Mouse (Mus musculus) forebrain, postnatal 0 days (tissue): ENCODE data around the gene Slbp. TPM values are rescaled to one million over a fixed set of nuclear protein-coding genes. Genes with fewer than 3 reads are reported as not detected.

Source experiments
- ATAC-seq: fragments of 200-750 bp; cut with Nextera tagmentation; 2 replicates; pipeline ENCODE4 v1.8.0; 2017; ENCODE audit warnings: mild to moderate bottlenecking, moderate library complexity
- DNase-seq: peaks from one replicate; pipeline ENCODE4 v3.0.0-alpha.2; 2015
- H3K27ac ChIP-seq: fragments of 300-500 bp; sonication (generic); 2 replicates; pipeline ENCODE4 v1.5.1; 2014; ENCODE audit warnings: low read depth, mild to moderate bottlenecking, antibody characterized with exemption, low read length, moderate library complexity, mixed read lengths
- H3K27me3 ChIP-seq: fragments of 300-500 bp; sonication (generic); 2 replicates; pipeline ENCODE4 v1.6.1; 2014; ENCODE audit warnings: mild to moderate bottlenecking, low read length, mixed read lengths; ENCODE audit not compliant: insufficient read depth
- H3K36me3 ChIP-seq: fragments of 300-500 bp; sonication (generic); 2 replicates; pipeline ENCODE4 v1.6.1; 2014; ENCODE audit warnings: mild to moderate bottlenecking, moderate library complexity; ENCODE audit not compliant: insufficient read depth
- H3K4me1 ChIP-seq: fragments of 300-500 bp; sonication (generic); 2 replicates; pipeline ENCODE4 v1.6.1; 2014; ENCODE audit warnings: antibody characterized with exemption; ENCODE audit not compliant: insufficient read depth
- H3K4me2 ChIP-seq: fragments of 300-500 bp; sonication (generic); 2 replicates; pipeline ENCODE4 v1.6.1; 2014; ENCODE audit warnings: low read depth, mild to moderate bottlenecking, moderate library complexity
- H3K4me3 ChIP-seq: fragments of 300-500 bp; sonication (generic); 2 replicates; pipeline ENCODE4 v1.5.1; 2014; ENCODE audit warnings: low read depth, low read length, mixed read lengths
- H3K9ac ChIP-seq: fragments of 300-500 bp; sonication (generic); 2 replicates; pipeline ENCODE4 v1.6.1; 2014; ENCODE audit warnings: mild to moderate bottlenecking
- H3K9me3 ChIP-seq: fragments of 300-500 bp; sonication (generic); 2 replicates; pipeline ENCODE4 v1.6.1; 2016; ENCODE audit warnings: low read length
- CTCF ChIP-seq: sonication (generic); IDR thresholded peaks from 2 replicates; pipeline ENCODE4 v1.5.1; 2016; ENCODE audit warnings: antibody characterized with exemption, control low read depth, low read depth
- WGBS: fragments of 180-500 bp; shearing (Covaris S2); extraction: QIAGEN DNeasy Blood & Tissue Kit; methylation state at CpG from one replicate; pipeline ENCODE4 v1.1.7; 2014; 5-methylcytosine and 5-hydroxymethylcytosine counted together
- polyA plus RNA-seq: library from polyadenylated mRNA; unstranded; fragments of >200 nt; fragmentation: Nextera tagmentation; extraction: Ambion mirVana; gene quantifications from 2 replicates; pipeline ENCODE4 v1.2.1, GENCODE M21; 2015
- total RNA-seq: library from RNA; depleted of rRNA; stranded (reverse); fragments of >200 nt; gene quantifications from 2 replicates; pipeline ENCODE4 v1.2.3, GENCODE M21; 2014; rRNA removed

Slbp gene
- total and polyA plus RNA-seq, 2 experiments from 2014 or later, result 88.7 to 94.4 TPM

GRCm38 (mm10) chr5:33589221-33589888 lies 63.0 kb downstream of the Slbp start:
- Histone ChIP-seq H3K27ac (no peak overlapping the region), H3K4me3 (no peak overlapping the region), H3K4me2 (no peak overlapping the region), H3K9me3 (no peaks in the 10 kb centered on the region), H3K9ac (no peak overlapping the region), H3K4me1 (no peaks in the 10 kb centered on the region), H3K36me3 (no peaks in the 10 kb centered on the region), H3K27me3 (0 out of 2 replicates have a peak, but pooled peaks cover 5% of the 10 kb centered on the region)
- ATAC-seq, result peak; percentile 77
- TF ChIP-seq CTCF, result peak; percentile 99
- whole genome bisulfite sequencing, result 65% methylated on average over 5 of the region's 5 CpGs
- peak; percentile 87 for DNase-seq

DNA sequence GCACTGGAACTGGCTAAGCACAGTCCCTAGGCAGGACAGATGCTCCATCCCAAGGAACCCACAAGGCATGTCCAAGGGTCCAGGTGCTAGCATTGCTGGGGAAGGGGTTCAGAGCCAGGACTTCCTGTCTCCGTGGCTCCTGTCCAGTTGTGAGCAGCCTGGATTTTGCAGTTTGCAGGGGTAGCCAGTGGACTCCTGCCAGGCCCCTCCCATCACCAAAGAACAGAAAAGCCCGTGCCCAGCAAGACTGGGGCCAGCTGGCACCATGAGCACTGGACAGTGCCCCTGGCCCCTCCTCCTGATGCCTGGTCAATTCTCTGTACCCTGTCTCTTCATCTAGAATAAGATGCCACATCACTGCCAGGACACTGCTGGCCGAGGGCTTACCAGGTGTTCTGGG lies 64.3 kb downstream of the Slbp start:
- 55% methylated on average over 3 of the region's 3 CpGs for WGBS
- TF ChIP-seq CTCF, result no peak
- no peak for DNase-seq

DNA sequence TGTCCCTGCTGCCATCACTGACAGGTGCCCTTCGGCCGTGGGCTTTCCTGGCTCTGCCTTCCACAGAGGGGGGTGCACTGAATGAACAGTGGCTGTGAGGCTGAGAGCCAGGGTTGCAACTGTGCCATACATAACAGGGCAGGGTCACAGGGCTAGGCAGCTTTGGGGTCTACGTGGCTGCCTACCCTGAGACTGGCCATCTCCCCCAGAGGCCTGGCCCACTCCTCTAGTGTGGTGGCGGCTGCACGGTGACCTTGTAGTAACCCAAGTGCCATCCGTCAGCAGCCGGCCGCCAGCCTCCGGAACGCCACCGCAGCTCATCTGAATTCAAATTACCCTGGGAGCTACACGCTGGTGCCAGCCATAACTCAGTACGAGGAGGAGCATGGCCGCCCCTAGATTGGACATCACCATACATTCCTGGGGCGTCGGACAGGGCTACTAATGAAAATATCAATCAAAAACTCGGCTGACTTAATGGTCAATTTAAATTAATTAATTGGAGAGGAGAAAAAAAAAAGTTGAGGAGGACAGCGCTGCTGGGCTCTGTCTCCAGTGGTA lies 64.8 kb downstream of the Slbp start:
- H3K27ac ChIP-seq, result no peak overlapping the region
- no peaks in the 10 kb centered on the region for H3K36me3 ChIP-seq
- H3K4me3 ChIP-seq, result no peak overlapping the region
- DNase-seq (no peak), ATAC-seq (no peak)
- H3K9ac ChIP-seq, result no peak overlapping the region
- H3K27me3 ChIP-seq, result 0 out of 2 replicates have a peak, but pooled peaks cover 5% of the 10 kb centered on the region
- no peak for TF ChIP-seq CTCF
- H3K4me2 ChIP-seq, result no peak overlapping the region
- WGBS, result 73% methylated on average over 18 of the region's 18 CpGs
- no peaks in the 10 kb centered on the region for H3K4me1 ChIP-seq
- no peaks in the 10 kb centered on the region for H3K9me3 ChIP-seq

More for the DNA sequence above, 64.3 kb downstream of the Slbp start:
- Histone ChIP-seq H3K9ac (no peak overlapping the region), H3K36me3 (no peaks in the 10 kb centered on the region), H3K4me3 (no peak overlapping the region), H3K4me2 (no peak overlapping the region), H3K27me3 (0 out of 2 replicates have a peak, but pooled peaks cover 5% of the 10 kb centered on the region), H3K27ac (no peak overlapping the region), H3K9me3 (no peaks in the 10 kb centered on the region), H3K4me1 (no peaks in the 10 kb centered on the region)
- no peak for ATAC-seq

Other genes starting within 250 kb of the Slbp start
- gene Nkx1-1, start 218.6 kb downstream of the Slbp start, total RNA-seq, result not detected in 2 replicates
- gene Nkx1-1, start 218.6 kb downstream of the Slbp start, polyA plus RNA-seq, result not detected in 2 replicates
- gene Fam53a, start 22.9 kb downstream of the Slbp start, total RNA-seq, result 20.9 and 36.6 TPM in 2 replicates
- gene Fam53a, start 22.9 kb downstream of the Slbp start, polyA plus RNA-seq, result 37.5 and 40.0 TPM in 2 replicates
- gene Gm9903, start 22.6 kb downstream of the Slbp start, total RNA-seq, result 1.00 TPM in 1 of 2 replicates, not detected in the other
- 0.39 and 0.59 TPM in 2 replicates for gene Gm9903, start 22.6 kb downstream of the Slbp start, polyA plus RNA-seq
- 12.0 and 20.1 TPM in 2 replicates for gene Tacc3, start 5.6 kb upstream of the Slbp start, total RNA-seq
- gene Tacc3, start 5.6 kb upstream of the Slbp start, polyA plus RNA-seq, result 24.9 and 25.5 TPM in 2 replicates
- 20.6 and 23.9 TPM in 2 replicates for gene Tmem129, start 5.8 kb upstream of the Slbp start, total RNA-seq
- gene Tmem129, start 5.8 kb upstream of the Slbp start, polyA plus RNA-seq, result 15.5 and 20.9 TPM in 2 replicates
- 52.2 and 56.6 TPM in 2 replicates for gene Fgfr3, start 69.1 kb upstream of the Slbp start, total RNA-seq
- gene Fgfr3, start 69.1 kb upstream of the Slbp start, polyA plus RNA-seq, result 11.7 and 22.2 TPM in 2 replicates
- 42.7 and 48.6 TPM in 2 replicates for gene Letm1, start 130.2 kb upstream of the Slbp start, total RNA-seq
- 79.7 and 83.6 TPM in 2 replicates for gene Letm1, start 130.2 kb upstream of the Slbp start, polyA plus RNA-seq
- gene Nsd2, start 168.2 kb upstream of the Slbp start, total RNA-seq, result 98.3 and 127 TPM in 2 replicates
- gene Nsd2, start 168.2 kb upstream of the Slbp start, polyA plus RNA-seq, result 46.4 and 58.6 TPM in 2 replicates